8 mouse cellular contexts compared by ENCODE assay signal in the genomic region with DNA sequence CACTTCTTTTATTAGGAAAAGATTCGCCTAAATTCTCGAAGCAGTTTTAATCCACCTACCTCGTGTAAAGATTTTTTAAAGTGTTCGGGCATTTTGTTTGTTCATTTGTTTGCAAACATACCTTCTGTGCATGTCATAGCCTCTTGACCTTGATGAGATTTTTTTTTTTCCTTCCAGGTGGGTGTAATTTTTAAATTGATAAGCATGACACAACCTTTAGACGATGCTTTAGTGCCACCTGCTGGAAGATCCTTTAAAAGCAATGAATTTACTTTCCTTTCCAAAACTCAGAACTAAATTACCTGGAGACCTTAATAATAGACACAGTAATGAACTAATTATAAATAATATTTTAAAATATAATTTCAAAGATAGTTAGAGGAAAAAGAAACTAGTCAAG.
DNase-seq lines count a peak whose midpoint lies in the region; ATAC-seq and TF ChIP-seq lines count a peak whose summit lies in the region.

No protein-coding gene starts in this region.

- peak; percentile 64 for TF ChIP-seq CTCF in intestine, postnatal 0 days (IDR thresholded peaks at IDR 0.05; ENCODE audit: low read depth)
- no peak for TF ChIP-seq CTCF in thymus, adult 2 months (IDR thresholded peaks at IDR 0.05; ENCODE audit: borderline replicate concordance, control insufficient read depth, extremely low read depth, insufficient read depth, low read length, poor library complexity)

- no peak overlapping the region for H3K27ac ChIP-seq in intestine, postnatal 0 days (ENCODE audit: low read depth, low read length)
- H3K27ac ChIP-seq in intestine, embryonic 16.5 days (ENCODE audit: low read length), result no peak overlapping the region
- no peak overlapping the region for H3K27ac ChIP-seq in thymus, adult 2 months (ENCODE audit: control insufficient read depth, insufficient read depth, low read length)

- H3K9ac ChIP-seq in intestine, postnatal 0 days (ENCODE audit: low read depth, low read length), result no peak overlapping the region
- no peak overlapping the region for H3K9ac ChIP-seq in intestine, embryonic 16.5 days (ENCODE audit: low read depth, low read length)

- 49% methylated on average over 5 of the region's 5 CpGs for WGBS in intestine, postnatal 0 days
- WGBS in intestine, embryonic 16.5 days, result 56% methylated on average over 5 of the region's 5 CpGs
- WGBS in thymus, adult 2 months, result 66% methylated on average over 5 of the region's 5 CpGs

- no peak overlapping the region for H3K4me2 ChIP-seq in intestine, postnatal 0 days (replicated peaks; ENCODE audit: low read depth)
- no peak overlapping the region for H3K4me2 ChIP-seq in intestine, embryonic 16.5 days (ENCODE audit: low read depth, low read length)

- no peaks in the 10 kb centered on the region for H3K4me1 ChIP-seq in intestine, postnatal 0 days (replicated peaks; ENCODE audit: control insufficient read depth, insufficient read depth, low read length)
- H3K4me1 ChIP-seq in intestine, embryonic 16.5 days (ENCODE audit: control insufficient read depth, insufficient read depth, low read length), result no peaks in the 10 kb centered on the region
- no peaks in the 10 kb centered on the region for H3K4me1 ChIP-seq in thymus, adult 2 months (replicated peaks; ENCODE audit: control insufficient read depth, insufficient read depth, low read length)

- no peak for TF ChIP-seq POLR2A in thymus, adult 2 months (IDR thresholded peaks at IDR 0.05; ENCODE audit: control insufficient read depth, extremely low read depth, insufficient read depth, low read length, poor library complexity)

- peak; percentile 4 for DNase-seq in thymus, postnatal 0 days (ENCODE audit: low spot score)
- DNase-seq in thymus, adult 2 months, result no peak
- DNase-seq in embryo, embryonic 10.5 days (ENCODE audit: low spot score), result peak; percentile 70
- DNase-seq in urinary bladder, adult 2 months (ENCODE audit: low spot score), result no peak
- DNase-seq in thymus, adult 18-20 months, result no peak

- no peaks in the 10 kb centered on the region for H3K36me3 ChIP-seq in intestine, postnatal 0 days (ENCODE audit: control insufficient read depth, insufficient read depth)
- H3K36me3 ChIP-seq in intestine, embryonic 16.5 days (ENCODE audit: control insufficient read depth, insufficient read depth, low read length), result no peaks in the 10 kb centered on the region
- no peaks in the 10 kb centered on the region for H3K36me3 ChIP-seq in thymus, adult 2 months (ENCODE audit: control insufficient read depth, insufficient read depth, low read length)

- no peak for ATAC-seq in intestine, postnatal 0 days
- no peak for ATAC-seq in intestine, embryonic 16.5 days
- no peak for ATAC-seq in erythroid progenitor cell, adult 5-6 weeks (replicated peaks; ENCODE audit: low FRiP score, poor library complexity, severe bottlenecking)

- no peaks in the 10 kb centered on the region for H3K27me3 ChIP-seq in intestine, postnatal 0 days (replicated peaks; ENCODE audit: control insufficient read depth, insufficient read depth, low read length)
- no peaks in the 10 kb centered on the region for H3K27me3 ChIP-seq in intestine, embryonic 16.5 days (replicated peaks; ENCODE audit: control insufficient read depth, insufficient read depth, low read length)
- no peaks in the 10 kb centered on the region for H3K27me3 ChIP-seq in thymus, adult 2 months (ENCODE audit: control insufficient read depth, insufficient read depth, low read length)

- no peak overlapping the region for H3K4me3 ChIP-seq in intestine, postnatal 0 days (ENCODE audit: low read depth, low read length)
- no peak overlapping the region for H3K4me3 ChIP-seq in intestine, embryonic 16.5 days (ENCODE audit: low read length)
- H3K4me3 ChIP-seq in thymus, adult 2 months (ENCODE audit: control insufficient read depth, insufficient read depth, low read length), result no peak overlapping the region

- H3K9me3 ChIP-seq in intestine, postnatal 0 days (ENCODE audit: control insufficient read depth), result no peaks in the 10 kb centered on the region
- H3K9me3 ChIP-seq in intestine, embryonic 16.5 days (ENCODE audit: control insufficient read depth, low read length), result no peaks in the 10 kb centered on the region

Comparison
In these comparisons a context has a peak if more than half of its experiments do, and no peak if none do; other contexts are left out.
1. DNase-seq: peak in thymus, postnatal 0 days (single experiment) and embryo, embryonic 10.5 days (single experiment); none in thymus, adult 2 months (single experiment), urinary bladder, adult 2 months (single experiment) and thymus, adult 18-20 months (0 of 2).